Mouse (Mus musculus) forebrain, embryonic 16.5 days (tissue): ENCODE data around the gene Olfr92. TPM values are rescaled to one million over a fixed set of nuclear protein-coding genes. Genes with fewer than 3 reads are reported as not detected.

Experiments
- ATAC-seq: fragments of 200-750 bp; cut with Nextera tagmentation; 2 replicates; pipeline ENCODE4 v1.8.0; 2017; ENCODE audit warnings: mild to moderate bottlenecking, moderate library complexity
- H3K27ac ChIP-seq: fragments of 300-500 bp; sonication (generic); 2 replicates; pipeline ENCODE4 v1.5.1; 2014; ENCODE audit warnings: low read length, control low read depth
- H3K27me3 ChIP-seq: fragments of 300-500 bp; sonication (generic); replicated peaks from 2 replicates; pipeline ENCODE4 v1.6.1; 2014; ENCODE audit warnings: low read length; ENCODE audit not compliant: control insufficient read depth, insufficient read depth
- H3K36me3 ChIP-seq: fragments of 300-500 bp; sonication (generic); 2 replicates; pipeline ENCODE4 v1.6.1; 2014; ENCODE audit not compliant: control insufficient read depth, insufficient read depth
- H3K4me1 ChIP-seq: fragments of 300-500 bp; sonication (generic); replicated peaks from 2 replicates; pipeline ENCODE4 v1.6.1; 2014; ENCODE audit warnings: low read length; ENCODE audit not compliant: control insufficient read depth, insufficient read depth
- H3K4me2 ChIP-seq: fragments of 300-500 bp; sonication (generic); 2 replicates; pipeline ENCODE4 v1.6.1; 2014; ENCODE audit warnings: mild to moderate bottlenecking, low read length, control low read depth
- H3K4me3 ChIP-seq: fragments of 300-500 bp; sonication (generic); replicated peaks from 2 replicates; pipeline ENCODE4 v1.5.1; 2014; ENCODE audit warnings: mild to moderate bottlenecking, low read length, control low read depth
- H3K9ac ChIP-seq: fragments of 300-500 bp; sonication (generic); replicated peaks from 2 replicates; pipeline ENCODE4 v1.6.1; 2014; ENCODE audit warnings: low read depth, low read length, control low read depth
- H3K9me3 ChIP-seq: fragments of 300-500 bp; sonication (generic); 2 replicates; pipeline ENCODE4 v1.6.1; 2016; ENCODE audit warnings: low read length; ENCODE audit not compliant: control insufficient read depth
- WGBS: fragments of 180-500 bp; shearing (Covaris S2); extraction: QIAGEN DNeasy Blood & Tissue Kit; methylation state at CpG from one replicate; pipeline ENCODE4 v1.1.7; 2014; 5-methylcytosine and 5-hydroxymethylcytosine counted together
- polyA plus RNA-seq: library from polyadenylated mRNA; unstranded; fragments of >200 nt; fragmentation: Nextera tagmentation; extraction: Ambion mirVana; gene quantifications from 2 replicates; pipeline ENCODE4 v1.2.1, GENCODE M21; 2015

The Olfr92 gene
- polyA plus RNA-seq, 1 experiment from 2014 or later = not detected

GRCm38 (mm10) chr17:37067861-37068260, 52.0 kb downstream of the Olfr92 start:
- WGBS = 77% methylated on average over 1 of the region's 1 CpGs
- Histone ChIP-seq H3K9ac (no peak overlapping the region), H3K27ac (no peak overlapping the region), H3K27me3 (no peaks in the 10 kb centered on the region), H3K4me2 (no peak overlapping the region), H3K4me1 (peaks cover 15% of the 10 kb centered on the region), H3K36me3 (peaks cover 45% of the 10 kb centered on the region), H3K4me3 (no peak overlapping the region), H3K9me3 (no peaks in the 10 kb centered on the region)
- no peak for ATAC-seq

GRCm38 (mm10) chr17:37065993-37066392, 53.9 kb downstream of the Olfr92 start:
- 96% methylated on average over 2 of the region's 2 CpGs for WGBS
- H3K27me3 ChIP-seq = no peaks in the 10 kb centered on the region
- H3K9me3 ChIP-seq = no peaks in the 10 kb centered on the region
- no peak overlapping the region for H3K9ac ChIP-seq
- no peak overlapping the region for H3K4me2 ChIP-seq
- ATAC-seq = no peak
- H3K4me1 ChIP-seq = peaks cover 23% of the 10 kb centered on the region
- no peak overlapping the region for H3K4me3 ChIP-seq
- H3K27ac ChIP-seq = no peak overlapping the region
- H3K36me3 ChIP-seq = peaks cover 51% of the 10 kb centered on the region

- H3K27me3 ChIP-seq = no peaks in the 10 kb centered on the region
- ATAC-seq = peak; percentile 30; the same call in 1 of the 2 replicates
- WGBS = 39% methylated on average over 11 of the region's 11 CpGs
- no peak overlapping the region for H3K4me2 ChIP-seq
- no peaks in the 10 kb centered on the region for H3K9me3 ChIP-seq
- H3K36me3 ChIP-seq = peaks cover 46% of the 10 kb centered on the region
- H3K9ac ChIP-seq = no peak overlapping the region
- peak overlapping the region; percentile 14; the same call in 1 of the 2 replicates for H3K27ac ChIP-seq
- H3K4me3 ChIP-seq = no peak overlapping the region
- H3K4me1 ChIP-seq = peaks cover 23% of the 10 kb centered on the region
Measured at GRCm38 (mm10) chr17:37063686-37064495, 56.0 kb downstream of the Olfr92 start.

- Histone ChIP-seq H3K36me3 (peaks cover 45% of the 10 kb centered on the region), H3K27ac (no peak overlapping the region), H3K4me3 (no peak overlapping the region), H3K27me3 (no peaks in the 10 kb centered on the region), H3K9ac (no peak overlapping the region), H3K4me2 (no peak overlapping the region), H3K9me3 (no peaks in the 10 kb centered on the region), H3K4me1 (peaks cover 23% of the 10 kb centered on the region)
- WGBS = 63% methylated on average over 10 of the region's 10 CpGs
- no peak for ATAC-seq
Measured at GRCm38 (mm10) chr17:37063063-37063462, 56.8 kb downstream of the Olfr92 start.

GRCm38 (mm10) chr17:37062101-37062641, 57.7 kb downstream of the Olfr92 start:
- Histone ChIP-seq H3K36me3 (peaks cover 38% of the 10 kb centered on the region), H3K27me3 (no peaks in the 10 kb centered on the region), H3K4me1 (peaks cover 23% of the 10 kb centered on the region), H3K9me3 (no peaks in the 10 kb centered on the region), H3K9ac (no peak overlapping the region), H3K4me3 (no peak overlapping the region), H3K27ac (peak overlapping the region; percentile 28), H3K4me2 (no peak overlapping the region)
- peak; percentile 46 for ATAC-seq
- WGBS = 37% methylated on average over 10 of the region's 10 CpGs

- Histone ChIP-seq H3K4me1 (peaks cover 27% of the 10 kb centered on the region), H3K4me2 (no peak overlapping the region), H3K9me3 (no peaks in the 10 kb centered on the region), H3K27ac (no peak overlapping the region; the same call in 1 of the 2 replicates), H3K9ac (no peak overlapping the region), H3K27me3 (no peaks in the 10 kb centered on the region), H3K36me3 (peaks cover 36% of the 10 kb centered on the region), H3K4me3 (no peak overlapping the region)
- ATAC-seq = no peak
- 38% methylated on average over 3 of the region's 3 CpGs for WGBS
Measured at GRCm38 (mm10) chr17:37061435-37061834, 58.5 kb downstream of the Olfr92 start.

Other genes with a start within 250 kb of the Olfr92 start
- gene Trim40, start 230.0 kb downstream of the Olfr92 start, polyA plus RNA-seq = not detected in 2 replicates
- not detected in 2 replicates for gene Trim31, start 222.0 kb downstream of the Olfr92 start, polyA plus RNA-seq
- gene Rnf39, start 177.2 kb downstream of the Olfr92 start, polyA plus RNA-seq = 0.87 and 1.1 TPM in 2 replicates
- gene Ppp1r11, start 168.3 kb downstream of the Olfr92 start, polyA plus RNA-seq = 143 and 146 TPM in 2 replicates
- 58.9 and 66.9 TPM in 2 replicates for gene Znrd1, start 161.5 kb downstream of the Olfr92 start, polyA plus RNA-seq
- gene Znrd1as, start 161.5 kb downstream of the Olfr92 start, polyA plus RNA-seq = 4.8 and 5.1 TPM in 2 replicates
- 0.25 TPM in 1 of 2 replicates, not detected in the other for gene 2410137M14Rik, start 138.9 kb downstream of the Olfr92 start, polyA plus RNA-seq
- 1.6 and 2.3 TPM in 2 replicates for gene H2-M5, start 130.6 kb downstream of the Olfr92 start, polyA plus RNA-seq
- gene Zfp57, start 118.9 kb downstream of the Olfr92 start, polyA plus RNA-seq = 351 and 383 TPM in 2 replicates
- gene Mog, start 96.7 kb downstream of the Olfr92 start, polyA plus RNA-seq = 1.9 and 2.9 TPM in 2 replicates
- gene Gabbr1, start 74.1 kb downstream of the Olfr92 start, polyA plus RNA-seq = 46.0 and 58.6 TPM in 2 replicates
- gene Olfr90, start 31.6 kb downstream of the Olfr92 start, polyA plus RNA-seq = not detected in 2 replicates
- gene Olfr91, start 21.8 kb downstream of the Olfr92 start, polyA plus RNA-seq = not detected in 2 replicates
- not detected in 2 replicates for gene Olfr93, start 41.4 kb upstream of the Olfr92 start, polyA plus RNA-seq
- gene Ubd, start 73.8 kb upstream of the Olfr92 start, polyA plus RNA-seq = not detected in 2 replicates
- not detected in 2 replicates for gene Olfr94, start 80.9 kb upstream of the Olfr92 start, polyA plus RNA-seq
- not detected in 2 replicates for gene Olfr95, start 93.0 kb upstream of the Olfr92 start, polyA plus RNA-seq
- not detected in 2 replicates for gene Olfr96, start 100.1 kb upstream of the Olfr92 start, polyA plus RNA-seq
- not detected in 2 replicates for gene Olfr97, start 117.2 kb upstream of the Olfr92 start, polyA plus RNA-seq
- not detected in 2 replicates for gene Olfr98, start 143.7 kb upstream of the Olfr92 start, polyA plus RNA-seq
- gene H2-M3, start 150.1 kb upstream of the Olfr92 start, polyA plus RNA-seq = 0.67 and 0.81 TPM in 2 replicates
- gene Olfr99, start 163.4 kb upstream of the Olfr92 start, polyA plus RNA-seq = not detected in 2 replicates
- not detected in 2 replicates for gene Olfr101, start 184.2 kb upstream of the Olfr92 start, polyA plus RNA-seq
- not detected in 2 replicates for gene Olfr102, start 197.0 kb upstream of the Olfr92 start, polyA plus RNA-seq
- gene Olfr103, start 219.6 kb upstream of the Olfr92 start, polyA plus RNA-seq = not detected in 2 replicates
- not detected in 2 replicates for gene Olfr104-ps, start 239.5 kb upstream of the Olfr92 start, polyA plus RNA-seq